Mouse (Mus musculus): ENCODE measurements around the gene Drc7.

DNA sequence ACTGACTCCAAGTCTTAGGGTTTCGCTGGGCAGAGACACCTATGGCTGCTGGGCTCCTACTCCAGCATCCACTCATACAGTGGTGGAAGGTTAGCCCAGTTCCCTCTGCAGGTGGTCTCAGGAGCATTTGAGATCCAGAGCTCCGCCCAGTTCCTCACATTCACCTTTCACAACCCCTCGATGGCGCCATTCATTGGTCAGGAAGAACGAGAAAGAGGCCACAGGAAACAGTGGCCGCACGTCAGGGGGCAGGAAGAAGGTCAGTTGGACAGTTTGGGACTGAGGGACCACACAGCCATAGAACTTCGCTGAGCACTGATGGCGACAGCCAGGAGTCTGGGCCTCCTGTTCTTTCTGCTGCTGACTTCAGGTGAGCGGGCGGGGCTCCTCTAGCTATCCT is 37.5 kb upstream of the Drc7 start, which contains the start of gene Adgrg3:
- TF ChIP-seq CTCF (IDR thresholded peaks at IDR 0.05; ENCODE audit: low read depth) (no peak), EP300 (IDR thresholded peaks at IDR 0.05; ENCODE audit: low read depth) (no peak)
